Mouse (Mus musculus): Measurements from ENCODE around the gene Clic6. TPM values are rescaled to one million over a fixed set of nuclear protein-coding genes. Genes with fewer than 3 reads are reported as not detected.

Gene Clic6
- polyA plus RNA-seq, 1 experiment from 2014 or later: 11.5 TPM

GRCm38 (mm10) chr16:92454495-92454894 lies 31.0 kb upstream of the Clic6 start:
- H3K27ac ChIP-seq: no peak overlapping the region
- peaks cover 8% of the 10 kb centered on the region for H3K36me3 ChIP-seq
- H3K4me1 ChIP-seq (replicated peaks): peaks cover 22% of the 10 kb centered on the region
- H3K4me2 ChIP-seq: no peak overlapping the region
- no peak for ATAC-seq (ENCODE audit: low FRiP score)
- no peaks in the 10 kb centered on the region for H3K9me3 ChIP-seq
- H3K27me3 ChIP-seq: no peaks in the 10 kb centered on the region
- no peak overlapping the region for H3K9ac ChIP-seq
- H3K4me3 ChIP-seq: no peak overlapping the region
- WGBS: 94% methylated on average over 18 of the region's 18 CpGs

GRCm38 (mm10) chr16:92455488-92455887 lies 30.0 kb upstream of the Clic6 start:
- 66% methylated on average over 8 of the region's 8 CpGs for WGBS

DNA sequence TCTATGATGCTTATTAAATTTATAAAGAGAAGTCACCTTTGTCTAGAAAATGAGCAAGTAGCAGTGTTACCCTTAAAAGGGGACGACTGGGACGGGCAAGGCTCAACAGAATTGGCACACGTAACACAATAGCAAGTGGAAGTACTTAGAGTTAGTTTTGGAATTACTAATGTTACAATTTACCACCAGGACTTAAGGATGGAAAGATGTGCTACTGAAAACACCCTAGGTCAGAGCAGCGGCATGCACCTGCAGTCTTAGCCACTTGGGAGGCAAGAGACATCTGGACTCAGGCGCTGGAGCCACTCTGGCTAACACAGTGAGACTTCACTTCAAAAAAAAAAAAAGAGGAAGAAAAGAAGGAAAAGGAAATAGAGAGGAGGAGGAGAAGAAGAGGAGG lies 29.6 kb upstream of the Clic6 start:
- no peak for ATAC-seq (ENCODE audit: low FRiP score)

More at GRCm38 (mm10) chr16:92455488-92455887, 30.0 kb upstream of the Clic6 start:
- H3K27me3 ChIP-seq: no peaks in the 10 kb centered on the region
- H3K4me3 ChIP-seq: no peak overlapping the region
- H3K36me3 ChIP-seq: peaks cover 8% of the 10 kb centered on the region
- peaks cover 18% of the 10 kb centered on the region for H3K4me1 ChIP-seq (replicated peaks)
- H3K9ac ChIP-seq: no peak overlapping the region
- H3K9me3 ChIP-seq: no peaks in the 10 kb centered on the region
- H3K27ac ChIP-seq: no peak overlapping the region
- no peak overlapping the region for H3K4me2 ChIP-seq
- no peak for ATAC-seq (ENCODE audit: low FRiP score)

DNA sequence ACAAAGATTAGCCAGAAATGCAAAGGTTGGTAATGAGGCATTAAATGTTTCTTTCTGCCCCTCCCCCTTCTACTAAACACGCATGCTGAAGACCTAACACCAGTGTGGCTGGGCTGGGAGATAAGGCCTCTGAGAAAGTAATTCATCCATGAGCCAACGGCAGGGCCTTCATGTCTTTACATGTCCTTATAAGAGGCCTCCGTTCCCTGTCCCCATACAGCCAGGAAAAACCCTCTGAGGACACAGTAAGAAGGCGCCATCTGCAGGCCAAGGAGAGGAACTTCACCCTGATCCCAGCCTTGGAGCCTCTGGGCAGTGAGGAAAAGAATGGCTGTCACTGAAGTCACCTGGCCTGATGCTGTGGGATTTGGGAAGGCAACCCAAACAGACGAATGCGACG lies 27.9 kb upstream of the Clic6 start:
- no peak overlapping the region for H3K4me3 ChIP-seq
- no peaks in the 10 kb centered on the region for H3K9me3 ChIP-seq
- peaks cover 17% of the 10 kb centered on the region for H3K4me1 ChIP-seq (replicated peaks)
- WGBS: 24% methylated on average over 7 of the region's 7 CpGs
- no peak overlapping the region for H3K9ac ChIP-seq
- no peak overlapping the region for H3K4me2 ChIP-seq
- peak; percentile 15; the same call in 1 of the 2 replicates for ATAC-seq (ENCODE audit: low FRiP score)
- H3K27me3 ChIP-seq: no peaks in the 10 kb centered on the region
- H3K27ac ChIP-seq: no peak overlapping the region
- no peaks in the 10 kb centered on the region; the same call in 1 of the 2 replicates for H3K36me3 ChIP-seq

More for the DNA sequence above, 29.6 kb upstream of the Clic6 start:
- no peak overlapping the region for H3K4me3 ChIP-seq
- WGBS: 93% methylated on average over 5 of the region's 5 CpGs
- no peak overlapping the region for H3K4me2 ChIP-seq
- H3K27me3 ChIP-seq: no peaks in the 10 kb centered on the region
- no peak overlapping the region for H3K9ac ChIP-seq
- no peaks in the 10 kb centered on the region for H3K9me3 ChIP-seq
- H3K36me3 ChIP-seq: peaks cover 8% of the 10 kb centered on the region
- H3K27ac ChIP-seq: no peak overlapping the region
- peaks cover 18% of the 10 kb centered on the region for H3K4me1 ChIP-seq (replicated peaks)

DNA sequence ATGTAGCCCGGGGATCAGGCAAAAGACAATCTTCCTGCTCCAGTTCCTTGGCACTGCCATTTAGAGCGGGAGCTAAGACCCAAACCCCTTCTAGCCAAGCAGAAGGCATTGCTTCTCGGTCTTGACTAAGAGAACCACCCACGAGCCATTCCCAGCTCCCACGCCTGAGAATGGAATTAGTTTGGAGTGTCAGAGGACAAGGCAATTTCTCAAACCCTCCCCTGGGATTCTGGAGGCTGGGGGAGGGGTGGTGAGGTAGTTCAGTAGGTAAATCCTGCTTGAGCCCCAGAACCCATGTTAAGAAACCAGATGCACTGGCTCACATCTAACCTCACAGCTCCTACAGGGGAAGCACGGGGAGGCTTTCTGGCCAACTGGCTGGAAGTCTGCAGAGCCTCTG lies 24.1 kb upstream of the Clic6 start:
- Histone ChIP-seq H3K9ac (no peak overlapping the region), H3K4me3 (no peak overlapping the region), H3K9me3 (no peaks in the 10 kb centered on the region), H3K36me3 (no peaks in the 10 kb centered on the region), H3K4me2 (no peak overlapping the region), H3K4me1 (replicated peaks) (peaks cover 35% of the 10 kb centered on the region), H3K27me3 (no peaks in the 10 kb centered on the region), H3K27ac (no peak overlapping the region)
- no peak for ATAC-seq (ENCODE audit: low FRiP score)
- WGBS: 66% methylated on average over 6 of the region's 6 CpGs

DNA sequence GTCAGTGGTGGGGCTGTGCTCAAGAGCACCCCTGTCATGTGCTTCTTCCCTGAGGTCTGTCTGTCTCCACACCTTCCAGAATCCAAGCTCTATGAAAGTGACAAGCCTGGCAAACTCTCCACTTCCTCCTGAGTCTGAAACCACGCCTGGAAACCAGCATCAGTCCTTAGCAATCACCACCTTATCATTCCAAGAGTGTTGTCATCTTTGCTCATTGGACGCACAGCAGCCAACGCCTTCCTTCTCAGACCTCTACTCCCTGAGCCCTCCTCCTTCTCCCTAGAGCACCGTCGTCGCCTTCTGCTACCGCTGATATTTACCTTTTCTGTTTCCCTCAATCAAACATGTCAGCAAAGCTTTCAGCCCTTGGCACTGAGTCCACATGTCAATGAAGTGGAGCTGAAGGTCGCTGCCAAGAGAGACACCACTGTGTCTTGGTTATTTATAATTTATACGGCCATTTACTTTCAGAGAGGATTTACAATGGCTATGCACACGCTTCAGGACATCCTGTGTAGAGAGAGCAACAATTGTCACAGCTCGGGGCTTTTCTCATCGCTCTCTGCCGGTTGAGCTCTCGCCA lies 21.1 kb upstream of the Clic6 start:
- Histone ChIP-seq H3K27me3 (no peaks in the 10 kb centered on the region), H3K36me3 (no peaks in the 10 kb centered on the region), H3K9ac (peak overlapping the region; percentile 93), H3K9me3 (no peaks in the 10 kb centered on the region), H3K27ac (peak overlapping the region; percentile 35; the same call in 1 of the 2 replicates), H3K4me2 (peak overlapping the region; percentile 70), H3K4me3 (peak overlapping the region; percentile 88), H3K4me1 (replicated peaks) (peaks cover 32% of the 10 kb centered on the region)
- ATAC-seq (ENCODE audit: low FRiP score): no peak
- WGBS: 39% methylated on average over 14 of the region's 14 CpGs

GRCm38 (mm10) chr16:92465226-92465625 lies 20.3 kb upstream of the Clic6 start:
- H3K27ac ChIP-seq: peak overlapping the region; percentile 87; the same call in 1 of the 2 replicates

DNA sequence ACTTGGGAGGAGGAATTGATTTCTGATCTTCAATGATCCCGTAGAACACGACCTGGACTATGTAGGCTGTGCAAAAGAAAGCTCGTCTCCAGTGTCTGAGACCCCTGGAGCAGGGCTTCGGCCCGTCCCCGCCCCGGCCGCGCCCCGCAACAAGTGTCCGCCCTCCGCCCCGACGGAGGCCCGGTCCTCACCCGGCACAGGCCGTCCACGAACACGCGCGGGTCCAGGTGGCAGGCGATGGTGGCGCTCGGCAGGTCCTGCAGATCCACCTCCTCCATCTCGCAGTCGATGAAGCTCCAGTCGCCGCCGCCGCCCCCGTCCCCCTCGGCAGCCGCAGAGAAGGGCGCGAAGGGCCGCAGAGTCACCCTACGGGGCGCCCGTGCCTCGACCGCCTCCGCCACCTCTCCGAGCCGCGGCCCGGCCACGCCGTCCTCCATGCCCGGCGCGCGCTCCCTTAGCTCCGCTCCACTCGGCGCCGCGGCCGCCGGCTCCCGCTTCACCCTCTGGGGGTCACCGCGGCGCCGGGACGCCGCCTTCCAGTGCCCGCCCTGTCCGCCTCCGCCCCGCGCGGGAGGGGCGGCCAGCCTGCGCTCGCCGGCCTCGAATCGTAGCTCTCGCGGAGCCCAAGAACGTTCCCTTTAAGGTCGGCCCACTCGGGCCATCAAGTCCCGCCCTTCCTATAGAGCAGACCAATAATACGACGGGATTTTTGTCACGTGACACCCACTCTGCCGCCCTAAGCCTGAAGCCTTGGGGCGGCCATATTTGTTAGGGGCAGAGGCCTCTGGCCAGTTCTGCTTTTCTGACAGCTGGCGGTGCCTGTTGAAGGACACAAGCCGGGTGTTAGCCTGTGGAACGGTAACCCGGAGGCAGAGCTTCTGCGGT lies 19.7 kb upstream of the Clic6 start:
- no peaks in the 10 kb centered on the region for H3K36me3 ChIP-seq
- H3K4me2 ChIP-seq: peak overlapping the region; percentile 70
- H3K4me3 ChIP-seq: peak overlapping the region; percentile 88
- no peaks in the 10 kb centered on the region for H3K27me3 ChIP-seq
- WGBS: under 1% methylated on average over 79 of the region's 94 CpGs
- peak overlapping the region; percentile 87 for H3K27ac ChIP-seq
- H3K9ac ChIP-seq: peak overlapping the region; percentile 93
- ATAC-seq (ENCODE audit: low FRiP score): peak; percentile 99
- H3K9me3 ChIP-seq: no peaks in the 10 kb centered on the region
- H3K4me1 ChIP-seq (replicated peaks): peaks cover 32% of the 10 kb centered on the region

More at GRCm38 (mm10) chr16:92465226-92465625, 20.3 kb upstream of the Clic6 start:
- no peak for ATAC-seq (ENCODE audit: low FRiP score)
- no peaks in the 10 kb centered on the region for H3K27me3 ChIP-seq
- H3K4me1 ChIP-seq (replicated peaks): peaks cover 32% of the 10 kb centered on the region
- H3K4me2 ChIP-seq: peak overlapping the region; percentile 70
- peak overlapping the region; percentile 88 for H3K4me3 ChIP-seq
- 9% methylated on average over 10 of the region's 10 CpGs for WGBS
- H3K9me3 ChIP-seq: no peaks in the 10 kb centered on the region
- no peaks in the 10 kb centered on the region for H3K36me3 ChIP-seq
- peak overlapping the region; percentile 93 for H3K9ac ChIP-seq

DNA sequence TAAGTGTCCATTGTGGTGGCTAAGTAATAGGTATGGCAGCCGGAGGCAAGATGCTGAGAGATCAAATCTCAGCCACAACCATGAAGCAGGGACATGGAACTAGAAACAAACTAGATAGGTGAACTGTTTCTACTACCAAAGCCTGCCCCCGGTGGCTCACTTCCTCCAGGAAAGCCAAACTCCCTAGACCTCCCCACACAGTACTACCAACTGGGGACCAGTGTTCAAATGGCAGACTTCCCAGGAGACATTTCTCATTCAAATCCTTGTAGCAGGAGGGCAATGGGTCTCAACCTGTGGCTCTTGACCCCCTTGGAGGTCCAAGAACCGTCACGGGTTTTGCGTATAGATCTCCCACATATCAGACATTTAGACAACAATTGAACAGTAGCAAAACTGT lies 18.5 kb upstream of the Clic6 start:
- Histone ChIP-seq H3K27me3 (no peaks in the 10 kb centered on the region), H3K4me1 (replicated peaks) (peaks cover 27% of the 10 kb centered on the region), H3K4me2 (no peak overlapping the region), H3K9ac (no peak overlapping the region), H3K36me3 (no peaks in the 10 kb centered on the region), H3K9me3 (no peaks in the 10 kb centered on the region), H3K4me3 (no peak overlapping the region), H3K27ac (no peak overlapping the region)
- WGBS: 79% methylated on average over 5 of the region's 5 CpGs
- no peak for ATAC-seq (ENCODE audit: low FRiP score)

GRCm38 (mm10) chr16:92468459-92468858 lies 17.1 kb upstream of the Clic6 start:
- no peaks in the 10 kb centered on the region for H3K27me3 ChIP-seq
- ATAC-seq (ENCODE audit: low FRiP score): no peak
- H3K9ac ChIP-seq: no peak overlapping the region
- no peak overlapping the region for H3K4me2 ChIP-seq
- H3K9me3 ChIP-seq: no peaks in the 10 kb centered on the region
- H3K4me3 ChIP-seq: no peak overlapping the region
- peaks cover 22% of the 10 kb centered on the region for H3K4me1 ChIP-seq (replicated peaks)
- H3K36me3 ChIP-seq: no peaks in the 10 kb centered on the region
- H3K27ac ChIP-seq: no peak overlapping the region
- 77% methylated on average over 14 of the region's 14 CpGs for WGBS

DNA sequence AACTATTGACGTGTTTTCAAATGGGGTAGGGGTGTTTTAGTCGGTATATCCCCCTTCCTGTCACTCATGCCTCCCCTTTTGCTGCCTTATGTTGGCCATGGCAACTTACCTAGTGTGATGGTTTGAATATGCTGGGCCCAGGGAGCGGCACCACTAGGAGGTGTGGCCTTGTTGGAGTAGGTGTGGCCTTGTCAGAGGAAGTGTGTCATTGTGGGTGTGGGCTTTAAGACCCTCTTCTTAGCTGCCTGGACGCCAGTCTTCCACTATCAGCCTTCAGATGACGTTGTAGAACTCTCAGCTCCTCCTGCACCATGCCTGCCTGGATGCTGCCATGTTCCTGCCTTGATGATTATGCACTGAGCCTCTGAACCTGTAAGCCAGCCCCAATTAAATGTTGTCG lies 14.8 kb upstream of the Clic6 start, which contains the start of gene Rcan1:
Gene Rcan1, minus strand, starts transcription at position 162 of the 400 bp plus-strand sequence.
- ATAC-seq (ENCODE audit: low FRiP score): no peak
- Histone ChIP-seq H3K36me3 (no peaks in the 10 kb centered on the region), H3K4me1 (replicated peaks) (no peaks in the 10 kb centered on the region), H3K27me3 (no peaks in the 10 kb centered on the region), H3K4me3 (no peak within 1 kb of the TSS), H3K27ac (no peak within 1 kb of the TSS), H3K9ac (no peak within 1 kb of the TSS), H3K4me2 (no peak within 1 kb of the TSS), H3K9me3 (no peaks in the 10 kb centered on the region)
- 79% methylated on average over 6 of the region's 6 CpGs for WGBS

DNA sequence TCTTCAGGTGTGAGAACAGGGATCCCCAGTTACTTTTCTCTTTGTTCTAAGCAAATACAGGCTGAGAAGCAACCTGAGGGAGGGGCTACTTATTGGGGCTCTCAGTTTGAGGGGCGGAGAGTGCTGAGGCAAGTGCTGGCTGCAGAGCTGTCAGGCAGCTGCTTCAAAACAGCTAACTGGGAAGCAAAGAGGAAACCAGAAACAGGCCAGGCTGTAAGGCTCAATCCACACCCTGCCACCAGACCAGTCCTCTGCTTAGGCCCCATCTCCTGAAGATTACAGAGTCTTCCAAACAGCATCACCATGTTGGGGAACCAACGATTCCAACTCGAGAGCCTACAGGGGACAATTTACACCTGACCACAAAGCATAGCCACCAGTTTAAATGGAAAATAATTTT lies 12.6 kb upstream of the Clic6 start:
- Histone ChIP-seq H3K4me2 (no peak overlapping the region), H3K4me1 (replicated peaks) (no peaks in the 10 kb centered on the region), H3K36me3 (no peaks in the 10 kb centered on the region), H3K4me3 (no peak overlapping the region), H3K27ac (no peak overlapping the region), H3K9me3 (no peaks in the 10 kb centered on the region), H3K27me3 (peaks cover 11% of the 10 kb centered on the region; the same call in 1 of the 2 replicates), H3K9ac (no peak overlapping the region)
- WGBS: 85% methylated on average over 3 of the region's 3 CpGs
- ATAC-seq (ENCODE audit: low FRiP score): no peak

Measured in hindbrain, embryonic 13.5 days (tissue).